Mouse (Mus musculus) erythroblast, adult 5-6 weeks (primary cell): ENCODE results near the gene Galnt17. TPM values are rescaled to one million over a fixed set of nuclear protein-coding genes. Genes with fewer than 3 reads are reported as not detected.

Experiments
- ATAC-seq: replicated peaks from 2 replicates; pipeline ENCODE4 v1.8.0; 2016; ENCODE audit warnings: moderate number of reproducible peaks, mild to moderate bottlenecking, moderate TSS enrichment, inconsistent platforms; ENCODE audit not compliant: poor library complexity, low FRiP score, severe bottlenecking
- total RNA-seq, 2 experiments: library from RNA; stranded (forward) in 1 of 2; stranded (reverse) in 1 of 2; fragments of 150-400 nt in 1 of 2; fragments of 200-764, 138-1000 nt in 1 of 2; gene quantifications; 2 replicates each; pipeline versions ENCODE4 v1.2.3 to v1.2.4; 2015 to 2017; ENCODE audit warnings: low replicate concordance in 2 of 2

Gene Galnt17
- total RNA-seq, 2 experiments from 2014 or later: not detected

- ATAC-seq: no peak
Measured at GRCm38 (mm10) chr5:130950894-130951400, 357.4 kb downstream of the Galnt17 start.

GRCm38 (mm10) chr5:130950421-130950820 is 357.9 kb downstream of the Galnt17 start:
- ATAC-seq: no peak

GRCm38 (mm10) chr5:130949710-130950109 is 358.6 kb downstream of the Galnt17 start:
- no peak for ATAC-seq

GRCm38 (mm10) chr5:130938911-130939608 is 369.2 kb downstream of the Galnt17 start:
- no peak for ATAC-seq

GRCm38 (mm10) chr5:130938274-130938741 is 370.0 kb downstream of the Galnt17 start:
- no peak for ATAC-seq

- ATAC-seq: no peak
Measured at GRCm38 (mm10) chr5:130930999-130931398, 377.3 kb downstream of the Galnt17 start.

GRCm38 (mm10) chr5:130927794-130928149 is 380.5 kb downstream of the Galnt17 start:
- ATAC-seq: no peak

GRCm38 (mm10) chr5:130927138-130927793 is 381.0 kb downstream of the Galnt17 start:
- no peak for ATAC-seq

GRCm38 (mm10) chr5:130925681-130926080 is 382.6 kb downstream of the Galnt17 start:
- ATAC-seq: no peak

- no peak for ATAC-seq
Measured at GRCm38 (mm10) chr5:130924245-130924827, 384.0 kb downstream of the Galnt17 start.

GRCm38 (mm10) chr5:130919969-130920368 is 388.3 kb downstream of the Galnt17 start:
- no peak for ATAC-seq

GRCm38 (mm10) chr5:130914606-130915005 is 393.7 kb downstream of the Galnt17 start:
- ATAC-seq: no peak

- ATAC-seq: no peak
Measured at GRCm38 (mm10) chr5:130911551-130911950, 396.7 kb downstream of the Galnt17 start.

- ATAC-seq: no peak
Measured at GRCm38 (mm10) chr5:130901736-130902135, 406.6 kb downstream of the Galnt17 start.

- no peak for ATAC-seq
Measured at GRCm38 (mm10) chr5:130895991-130896390, 412.3 kb downstream of the Galnt17 start.

- ATAC-seq: no peak
Measured at GRCm38 (mm10) chr5:130891735-130892134, 416.6 kb downstream of the Galnt17 start.

GRCm38 (mm10) chr5:130880331-130880730 is 428.0 kb downstream of the Galnt17 start:
- ATAC-seq: no peak

GRCm38 (mm10) chr5:130875391-130875790 is 432.9 kb downstream of the Galnt17 start:
- ATAC-seq: no peak

- no peak for ATAC-seq
Measured at GRCm38 (mm10) chr5:130871086-130871485, 437.2 kb downstream of the Galnt17 start.

- no peak for ATAC-seq
Measured at GRCm38 (mm10) chr5:130869869-130870268, 438.4 kb downstream of the Galnt17 start.

GRCm38 (mm10) chr5:130862302-130862701 is 446.0 kb downstream of the Galnt17 start:
- ATAC-seq: no peak
